Mouse (Mus musculus): ENCODE results near the gene Mtrf1. TPM values are rescaled to one million over a fixed set of nuclear protein-coding genes. Genes with fewer than 3 reads are reported as not detected.

The Mtrf1 gene
- polyA plus RNA-seq, 1 experiment from 2014 or later = 9.4 TPM

- Histone ChIP-seq H3K9me3 (replicated peaks) (no peaks in the 10 kb centered on the region), H3K4me1 (no peaks in the 10 kb centered on the region), H3K36me3 (peaks cover 61% of the 10 kb centered on the region), H3K27ac (replicated peaks) (no peak overlapping the region), H3K4me3 (no peak overlapping the region), H3K27me3 (ENCODE audit: low read depth, poor library complexity, severe bottlenecking) (no peaks in the 10 kb centered on the region)
- 91% methylated on average over 4 of the region's 4 CpGs for WGBS
- DNase-seq (ENCODE audit: low spot score) = no peak
Measured at GRCm38 (mm10) chr14:79460988-79461387, 63.4 kb downstream of the Mtrf1 start.

- Histone ChIP-seq H3K27ac (replicated peaks) (no peak overlapping the region), H3K9me3 (replicated peaks) (no peaks in the 10 kb centered on the region), H3K4me1 (no peaks in the 10 kb centered on the region), H3K4me3 (no peak overlapping the region), H3K27me3 (ENCODE audit: low read depth, poor library complexity, severe bottlenecking) (no peaks in the 10 kb centered on the region), H3K36me3 (peaks cover 97% of the 10 kb centered on the region)
- 92% methylated on average over 1 of the region's 1 CpGs for WGBS
- no peak for DNase-seq (ENCODE audit: low spot score)
Measured at GRCm38 (mm10) chr14:79465623-79466022, 68.1 kb downstream of the Mtrf1 start.

- 35% methylated on average over 3 of the region's 3 CpGs for WGBS
- H3K36me3 ChIP-seq = peaks cover 97% of the 10 kb centered on the region
- no peaks in the 10 kb centered on the region for H3K27me3 ChIP-seq (ENCODE audit: low read depth, poor library complexity, severe bottlenecking)
- H3K4me3 ChIP-seq = no peak overlapping the region
- no peaks in the 10 kb centered on the region for H3K4me1 ChIP-seq
- H3K9me3 ChIP-seq (replicated peaks) = no peaks in the 10 kb centered on the region
- no peak overlapping the region for H3K27ac ChIP-seq (replicated peaks)
- peak; percentile 24 for DNase-seq (ENCODE audit: low spot score)
Measured at GRCm38 (mm10) chr14:79467621-79468020, 70.0 kb downstream of the Mtrf1 start.

Other genes with a start within 250 kb of the Mtrf1 start
- not detected in 2 replicates for gene Zfp957, start 150.4 kb upstream of the Mtrf1 start, polyA plus RNA-seq (2016; fragmentation: Nextera tagmentation; extraction: Ambion mirVana)
- gene Rgcc, start 96.1 kb upstream of the Mtrf1 start, polyA plus RNA-seq (2016; fragmentation: Nextera tagmentation; extraction: Ambion mirVana) = 16.1 and 18.7 TPM in 2 replicates
- gene Naa16, start 7.0 kb upstream of the Mtrf1 start, polyA plus RNA-seq (2016; fragmentation: Nextera tagmentation; extraction: Ambion mirVana) = 40.4 and 47.4 TPM in 2 replicates
- 12.8 and 13.5 TPM in 2 replicates for gene Kbtbd7, start 28.7 kb downstream of the Mtrf1 start, polyA plus RNA-seq (2016; fragmentation: Nextera tagmentation; extraction: Ambion mirVana)
- 5.8 and 5.9 TPM in 2 replicates for gene Kbtbd6, start 54.1 kb downstream of the Mtrf1 start, polyA plus RNA-seq (2016; fragmentation: Nextera tagmentation; extraction: Ambion mirVana)
- gene Elf1, start 83.4 kb downstream of the Mtrf1 start, polyA plus RNA-seq (2016; fragmentation: Nextera tagmentation; extraction: Ambion mirVana) = 3.9 and 5.2 TPM in 2 replicates
- 46.1 and 49.0 TPM in 2 replicates for gene Wbp4, start 83.7 kb downstream of the Mtrf1 start, polyA plus RNA-seq (2016; fragmentation: Nextera tagmentation; extraction: Ambion mirVana)
- 146 and 161 TPM in 2 replicates for gene Sugt1, start 189.9 kb downstream of the Mtrf1 start, polyA plus RNA-seq (2016; fragmentation: Nextera tagmentation; extraction: Ambion mirVana)

Data from midbrain, embryonic 10.5 days (tissue).